Mouse (Mus musculus) ES-Bruce4 (cell line): ENCODE results near the gene Kank3. TPM values are rescaled to one million over a fixed set of nuclear protein-coding genes. Genes with fewer than 3 reads are reported as not detected.

Source experiments
- H3K27ac ChIP-seq: 2 replicates; pipeline ENCODE4 v1.5.1; 2012; ENCODE audit warnings: low read length, inconsistent platforms; ENCODE audit not compliant: insufficient read depth
- H3K27me3 ChIP-seq: 2 replicates; pipeline ENCODE4 v1.6.1; 2012; ENCODE audit warnings: mild to moderate bottlenecking, low read length, inconsistent platforms; ENCODE audit not compliant: control insufficient read depth, poor library complexity, insufficient read depth, severe bottlenecking
- H3K36me3 ChIP-seq: 2 replicates; pipeline ENCODE4 v1.6.1; 2012; ENCODE audit warnings: inconsistent platforms, mild to moderate bottlenecking, low read length, moderate library complexity; ENCODE audit not compliant: control insufficient read depth, poor library complexity, insufficient read depth, severe bottlenecking
- H3K4me1 ChIP-seq: one replicate; pipeline ENCODE4 v1.8.1; 2011; ENCODE audit warnings: low read length; ENCODE audit not compliant: control insufficient read depth, insufficient read depth
- H3K4me3 ChIP-seq: 2 replicates; pipeline ENCODE4 v1.5.1; 2011; ENCODE audit warnings: low read depth, mild to moderate bottlenecking, low read length
- H3K9ac ChIP-seq: 2 replicates; pipeline ENCODE4 v1.6.1; 2012; ENCODE audit warnings: low read depth, mild to moderate bottlenecking, inconsistent platforms; ENCODE audit not compliant: poor library complexity, severe bottlenecking
- H3K9me3 ChIP-seq: replicated peaks from 2 replicates; pipeline ENCODE4 v1.6.1; 2012; ENCODE audit warnings: mild to moderate bottlenecking, low read length, inconsistent platforms; ENCODE audit not compliant: control insufficient read depth, poor library complexity, insufficient read depth, severe bottlenecking
- CTCF ChIP-seq: IDR thresholded peaks from one replicate; pipeline ENCODE4 v1.8.1; 2011; ENCODE audit warnings: low read depth, low read length
- EP300 ChIP-seq: IDR thresholded peaks from 2 replicates; pipeline ENCODE4 v1.6.1; 2011; ENCODE audit warnings: low read depth, low read length; ENCODE audit not compliant: insufficient read depth
- POLR2A ChIP-seq: IDR thresholded peaks from one replicate; pipeline ENCODE4 v1.8.1; 2011; ENCODE audit warnings: low read length; ENCODE audit not compliant: insufficient read depth
- polyA plus RNA-seq: library from polyadenylated mRNA; stranded (reverse); fragments of >200 nt; gene quantifications from 2 replicates; pipeline ENCODE4 v1.2.4, GENCODE M21; 2011; ENCODE audit warnings: low read depth; ENCODE audit not compliant: missing spikeins, insufficient read depth, insufficient read length

Kank3 gene
- polyA plus RNA-seq, 1 experiment: 40.0 TPM

GRCm38 (mm10) chr17:33774573-33775155 lies 35.7 kb upstream of the Kank3 start:
- Histone ChIP-seq H3K4me3 (no peak overlapping the region), H3K9ac (no peak overlapping the region), H3K27ac (no peak overlapping the region), H3K36me3 (peaks cover 21% of the 10 kb centered on the region), H3K9me3 (no peaks in the 10 kb centered on the region), H3K4me1 (peaks cover 7% of the 10 kb centered on the region), H3K27me3 (no peaks in the 10 kb centered on the region; the same call in 1 of the 2 replicates)
- TF ChIP-seq CTCF (no peak), EP300 (no peak), POLR2A (no peak)

GRCm38 (mm10) chr17:33775287-33775686 lies 35.0 kb upstream of the Kank3 start:
- peaks cover 21% of the 10 kb centered on the region for H3K36me3 ChIP-seq
- no peak overlapping the region for H3K9ac ChIP-seq
- no peaks in the 10 kb centered on the region; the same call in 1 of the 2 replicates for H3K27me3 ChIP-seq
- no peaks in the 10 kb centered on the region for H3K9me3 ChIP-seq
- TF ChIP-seq EP300 (no peak), POLR2A (no peak), CTCF (no peak)
- peaks cover 7% of the 10 kb centered on the region for H3K4me1 ChIP-seq
- no peak overlapping the region for H3K27ac ChIP-seq
- H3K4me3 ChIP-seq: no peak overlapping the region

- TF ChIP-seq EP300 (no peak), CTCF (no peak), POLR2A (no peak)
- Histone ChIP-seq H3K4me1 (peaks cover 10% of the 10 kb centered on the region), H3K9me3 (no peaks in the 10 kb centered on the region), H3K36me3 (peaks cover 21% of the 10 kb centered on the region), H3K9ac (no peak overlapping the region), H3K4me3 (no peak overlapping the region), H3K27ac (no peak overlapping the region), H3K27me3 (no peaks in the 10 kb centered on the region)
These were observed 30.9 kb upstream of the Kank3 start for GRCm38 (mm10) chr17:33779271-33779966.

DNA sequence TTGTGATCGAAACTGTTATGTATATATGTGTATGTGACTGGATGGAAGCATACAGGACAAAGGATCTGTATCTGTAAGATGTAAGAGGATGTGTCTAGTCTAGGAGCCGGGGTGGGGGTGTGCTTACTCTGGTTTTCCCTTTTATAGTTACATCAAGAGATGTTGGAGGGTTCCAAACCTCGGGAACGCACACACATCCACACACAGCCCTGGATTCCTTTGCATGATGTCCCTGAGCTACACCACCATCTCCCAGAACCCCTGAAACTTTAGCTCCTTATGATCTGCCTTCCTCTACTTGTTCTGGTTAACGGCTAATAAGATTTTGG lies 30.4 kb upstream of the Kank3 start:
- Histone ChIP-seq H3K4me3 (no peak overlapping the region), H3K9ac (no peak overlapping the region), H3K4me1 (peaks cover 10% of the 10 kb centered on the region), H3K27me3 (no peaks in the 10 kb centered on the region), H3K9me3 (no peaks in the 10 kb centered on the region), H3K36me3 (peaks cover 17% of the 10 kb centered on the region), H3K27ac (no peak overlapping the region)
- no peak for TF ChIP-seq POLR2A
- no peak for TF ChIP-seq CTCF
- TF ChIP-seq EP300: no peak

GRCm38 (mm10) chr17:33780431-33780830 lies 29.9 kb upstream of the Kank3 start:
- no peaks in the 10 kb centered on the region for H3K27me3 ChIP-seq
- TF ChIP-seq POLR2A: no peak
- TF ChIP-seq EP300: no peak
- TF ChIP-seq CTCF: no peak
- peaks cover 10% of the 10 kb centered on the region for H3K4me1 ChIP-seq
- peak overlapping the region; percentile 66 for H3K4me3 ChIP-seq
- peaks cover 13% of the 10 kb centered on the region for H3K36me3 ChIP-seq
- H3K9ac ChIP-seq: peak overlapping the region; percentile 37
- no peaks in the 10 kb centered on the region for H3K9me3 ChIP-seq
- H3K27ac ChIP-seq: no peak overlapping the region
